Mouse (Mus musculus): ENCODE results near the gene Ptpn20.
A peak's percentile ranks its signal among the peaks of the same experiment; 100 is the strongest.

Gene Ptpn20

GRCm38 (mm10) chr14:33588951-33589350, at the start of gene Ptpn20:
Gene Ptpn20, plus strand, starts transcription at chr14:33589207.
- no peak for DNase-seq (ENCODE audit: low read depth, low spot score)

GRCm38 (mm10) chr14:33539559-33540167, 49.3 kb upstream of the Ptpn20 start:
- no peak for DNase-seq (ENCODE audit: low read depth, low spot score)

DNA sequence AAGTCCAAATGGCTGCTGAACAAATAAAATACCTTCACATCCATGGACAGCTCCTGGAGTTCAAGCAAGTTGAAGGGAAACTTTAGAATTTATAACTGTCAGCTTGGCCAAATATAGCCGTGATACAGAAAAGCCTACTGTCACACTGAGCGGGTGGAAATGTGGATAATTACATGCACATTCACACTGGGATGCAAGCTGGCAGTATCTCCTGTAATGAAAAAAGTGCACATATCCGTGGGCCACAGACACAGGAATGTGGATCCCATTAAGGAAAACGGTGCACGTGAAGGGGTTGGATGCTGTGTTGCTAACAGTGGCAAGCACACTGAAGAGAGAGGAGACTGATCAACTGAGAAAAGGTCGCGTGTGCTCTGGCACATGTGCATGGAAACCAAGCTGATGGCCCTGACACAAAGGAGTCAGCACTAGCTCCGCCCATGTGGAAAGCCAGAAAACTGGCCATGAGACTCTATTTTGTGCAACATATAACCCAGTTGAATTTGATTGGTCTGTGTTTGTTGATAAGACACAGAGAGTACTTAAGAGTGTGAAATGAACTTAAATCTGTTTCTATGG, 43.4 kb upstream of the Ptpn20 start:
- DNase-seq (ENCODE audit: low read depth, low spot score), result no peak

DNA sequence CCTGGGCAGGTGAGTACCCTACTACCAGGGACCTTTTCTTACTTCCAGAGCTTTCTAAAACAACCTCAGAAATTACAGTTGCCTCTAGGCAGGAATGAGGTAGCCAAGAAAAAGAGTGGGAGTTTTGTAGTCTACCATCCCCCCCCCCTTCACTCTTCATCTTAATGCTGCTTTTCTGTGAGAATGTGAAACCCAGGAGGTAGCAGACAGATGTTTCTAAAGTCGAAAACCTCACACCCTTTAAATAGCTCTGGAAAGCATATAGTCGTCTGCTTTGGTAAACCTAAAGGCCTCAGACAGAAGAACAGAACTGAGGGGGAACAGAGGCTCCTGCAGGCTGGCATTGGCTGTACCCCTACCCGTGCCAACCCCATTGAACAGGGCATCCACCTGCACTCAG, 40.4 kb upstream of the Ptpn20 start:
- no peak for DNase-seq (ENCODE audit: low read depth, low spot score)

GRCm38 (mm10) chr14:33549856-33550255, 39.2 kb upstream of the Ptpn20 start:
- DNase-seq (ENCODE audit: low read depth, low spot score), result no peak

DNA sequence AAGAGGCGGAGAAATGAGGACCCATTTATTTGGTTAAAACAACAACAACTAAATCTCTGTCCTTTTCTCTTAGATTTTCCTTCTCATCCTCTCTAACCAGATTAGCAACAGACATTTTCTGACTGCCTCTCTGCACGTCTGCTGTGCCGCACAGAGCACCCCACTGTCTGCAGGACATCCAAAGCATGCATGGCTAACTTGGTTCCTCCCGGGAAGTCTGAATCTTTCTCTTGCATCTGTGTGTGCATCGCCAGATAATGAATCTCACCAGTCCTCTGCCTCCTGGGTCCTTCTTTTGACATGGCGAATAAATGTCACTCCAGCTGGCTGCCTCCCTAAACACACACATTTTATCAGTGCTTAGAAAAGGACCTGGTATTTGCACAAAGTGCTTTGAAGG, 18.3 kb upstream of the Ptpn20 start:
- DNase-seq (ENCODE audit: low read depth, low spot score), result no peak

- no peak for DNase-seq (ENCODE audit: low read depth, low spot score)
Measured at GRCm38 (mm10) chr14:33573643-33574042, 15.4 kb upstream of the Ptpn20 start.

DNA sequence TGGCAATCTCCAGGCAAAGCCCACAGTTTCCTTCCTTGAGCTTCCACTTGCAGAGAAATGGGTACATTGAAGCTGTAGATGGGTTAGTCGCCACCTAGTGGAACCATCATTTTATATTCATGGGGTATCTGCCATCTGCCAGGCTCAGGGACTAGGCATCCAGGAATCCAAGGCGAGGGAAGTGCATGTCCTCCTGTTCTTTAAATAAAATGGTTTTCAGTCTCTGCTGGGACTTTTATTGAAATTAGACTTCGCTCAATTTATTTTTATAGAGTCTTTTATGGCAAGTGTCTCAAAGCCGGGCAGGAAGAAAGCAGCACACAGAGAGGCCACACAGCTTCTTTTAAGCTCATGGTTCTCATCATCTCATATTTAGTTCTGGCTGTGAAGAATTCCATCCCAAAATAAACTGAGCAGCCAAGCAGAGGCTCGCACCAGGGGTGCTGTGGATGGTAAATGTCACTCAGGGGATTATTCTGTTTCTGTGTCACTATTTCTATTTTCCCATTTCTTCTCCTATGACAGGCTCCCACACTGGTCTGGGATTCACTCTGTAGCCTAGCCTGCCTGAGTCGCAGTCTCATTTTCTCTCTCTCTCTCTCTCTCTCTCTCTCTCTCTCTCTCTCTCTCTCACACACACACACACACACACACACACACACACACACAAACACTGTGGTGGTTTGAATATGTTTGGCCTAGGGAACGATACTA, 9.1 kb upstream of the Ptpn20 start:
- no peak for DNase-seq (ENCODE audit: low read depth, low spot score)

GRCm38 (mm10) chr14:33598376-33599130, 9.5 kb downstream of the Ptpn20 start:
- DNase-seq (ENCODE audit: low read depth, low spot score), result no peak

- no peak for DNase-seq (ENCODE audit: low read depth, low spot score)
Measured at GRCm38 (mm10) chr14:33607431-33607830, 18.4 kb downstream of the Ptpn20 start.

DNA sequence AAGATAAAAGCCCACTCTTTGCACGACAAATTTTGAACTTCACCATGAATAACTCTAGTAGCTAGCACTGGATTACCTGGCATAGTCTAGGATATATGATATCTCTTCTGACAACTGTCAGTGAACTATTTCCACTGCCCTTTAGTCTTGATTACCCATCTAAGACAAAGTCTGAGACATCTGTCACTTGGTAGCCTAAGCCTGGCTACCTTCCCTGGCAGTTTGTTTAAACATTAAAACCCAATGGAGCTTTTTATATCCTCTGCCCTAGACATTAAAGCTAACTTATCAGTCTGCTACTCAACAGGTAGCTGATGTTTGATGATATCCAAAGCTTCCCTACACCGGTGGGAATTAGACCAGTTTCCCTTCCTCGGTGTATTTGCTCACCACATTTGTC, 36.0 kb downstream of the Ptpn20 start:
- DNase-seq (ENCODE audit: low read depth, low spot score), result no peak

- peak; percentile 18 for DNase-seq (ENCODE audit: low read depth, low spot score)
Measured at GRCm38 (mm10) chr14:33632790-33633372, 43.9 kb downstream of the Ptpn20 start.

- no peak for DNase-seq (ENCODE audit: low read depth, low spot score)
Measured at GRCm38 (mm10) chr14:33634354-33634753, 45.3 kb downstream of the Ptpn20 start.

- no peak for DNase-seq (ENCODE audit: low read depth, low spot score)
Measured at GRCm38 (mm10) chr14:33634774-33635173, 45.8 kb downstream of the Ptpn20 start.

GRCm38 (mm10) chr14:33639357-33639756, 50.4 kb downstream of the Ptpn20 start:
- DNase-seq (ENCODE audit: low read depth, low spot score), result no peak

DNA sequence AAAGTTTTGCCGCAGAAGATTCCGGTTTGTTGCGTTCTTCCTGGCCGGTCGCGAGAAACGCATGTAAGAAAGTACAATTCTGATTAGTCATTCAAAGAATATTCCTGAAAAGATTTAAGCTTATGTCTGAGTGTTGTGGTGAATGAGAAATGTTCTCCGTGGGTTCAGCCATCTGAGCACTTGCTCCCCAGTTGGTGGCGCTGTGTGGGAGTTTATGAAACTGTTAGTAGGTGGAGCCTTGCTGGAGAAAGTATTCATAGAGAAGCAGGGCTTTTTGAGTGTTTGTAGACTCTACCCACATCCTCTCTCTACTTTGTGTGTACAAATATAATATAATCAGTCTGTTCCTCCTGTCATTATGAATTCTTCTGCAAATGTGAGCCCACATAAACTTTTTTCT, 61.7 kb downstream of the Ptpn20 start:
- DNase-seq (ENCODE audit: low read depth, low spot score), result no peak

GRCm38 (mm10) chr14:33657471-33657901, 68.5 kb downstream of the Ptpn20 start:
- DNase-seq (ENCODE audit: low read depth, low spot score), result no peak

DNA sequence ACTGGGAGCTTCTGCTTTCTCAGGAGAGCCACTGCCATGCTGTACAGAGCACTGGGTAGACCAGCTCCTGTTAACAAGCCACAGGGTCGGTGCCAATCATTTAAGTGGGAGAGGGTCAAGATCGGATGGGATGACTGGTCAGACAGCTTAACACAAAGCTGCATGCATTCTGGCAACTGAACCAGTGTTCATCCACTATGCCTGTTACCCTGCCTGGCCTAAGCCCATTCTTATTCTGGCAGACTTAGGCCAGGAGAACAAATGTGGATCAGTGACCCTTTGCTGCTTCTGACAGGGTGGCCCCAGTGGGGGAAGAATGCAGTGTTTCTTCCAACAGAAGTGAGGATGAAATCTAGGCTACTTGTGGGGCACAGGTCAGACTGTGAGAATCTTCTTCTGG, 69.3 kb downstream of the Ptpn20 start:
- DNase-seq (ENCODE audit: low read depth, low spot score), result no peak

- no peak for DNase-seq (ENCODE audit: low read depth, low spot score)
Measured at GRCm38 (mm10) chr14:33662080-33662479, 73.1 kb downstream of the Ptpn20 start.

DNA sequence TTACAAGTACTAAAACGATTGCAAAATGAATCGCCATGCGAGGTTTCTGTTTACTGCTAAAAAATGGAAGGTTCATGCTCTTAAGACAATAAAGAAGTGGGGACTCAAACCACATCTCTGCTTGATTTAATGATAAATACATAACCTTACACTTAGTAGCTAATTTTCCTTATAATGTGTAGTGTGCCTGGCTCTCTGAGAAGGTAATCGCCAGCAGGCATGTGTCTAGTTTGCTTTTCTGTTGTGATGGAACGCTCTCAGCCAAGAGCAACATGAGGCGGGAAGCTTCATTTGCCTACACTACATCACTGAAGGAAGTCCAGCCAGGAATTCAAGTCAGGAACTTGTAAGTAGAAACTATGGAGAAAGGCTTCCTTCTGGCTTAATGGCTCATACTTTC, 77.3 kb downstream of the Ptpn20 start:
- no peak for DNase-seq (ENCODE audit: low read depth, low spot score)

DNA sequence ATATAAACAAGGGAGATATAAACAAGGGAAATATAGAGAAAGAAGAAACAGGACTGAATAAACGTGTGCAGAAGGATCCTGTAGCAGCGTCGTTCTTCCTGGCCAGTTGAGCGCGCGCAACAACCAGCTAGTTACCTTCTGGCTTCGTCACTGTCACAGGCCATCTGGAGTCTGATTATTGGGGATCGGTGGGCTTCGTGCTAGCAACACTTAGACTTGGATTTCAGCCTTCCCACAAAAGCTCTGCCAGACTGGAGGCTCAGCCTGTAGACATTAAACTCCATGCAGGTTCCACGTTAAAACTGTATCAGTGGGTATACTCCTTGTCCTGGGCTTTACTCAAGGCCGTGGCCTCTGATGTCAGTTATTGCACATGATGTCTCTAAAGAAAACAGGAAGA, 80.9 kb downstream of the Ptpn20 start:
- DNase-seq (ENCODE audit: low read depth, low spot score), result no peak
